Mouse (Mus musculus) limb, embryonic 10.5 days (tissue): ENCODE data around the gene Vps25. TPM values are rescaled to one million over a fixed set of nuclear protein-coding genes. Genes with fewer than 3 reads are reported as not detected.

Source experiments
- DNase-seq: peaks from one replicate; pipeline ENCODE4 v3.0.0-alpha.2; 2017; ENCODE audit warnings: low spot score
- H3K27ac ChIP-seq: fragments of 300-500 bp; sonication (generic); 2 replicates; pipeline ENCODE4 v1.5.1; 2016; ENCODE audit warnings: mild to moderate bottlenecking
- H3K27me3 ChIP-seq: fragments of 300-500 bp; sonication (generic); 2 replicates; pipeline ENCODE4 v1.6.1; 2016; ENCODE audit warnings: low read depth, mild to moderate bottlenecking; ENCODE audit not compliant: poor library complexity, severe bottlenecking
- H3K36me3 ChIP-seq: fragments of 300-500 bp; sonication (generic); 2 replicates; pipeline ENCODE4 v1.6.1; 2016; ENCODE audit warnings: mild to moderate bottlenecking, moderate library complexity
- H3K4me1 ChIP-seq: fragments of 300-500 bp; sonication (generic); 2 replicates; pipeline ENCODE4 v1.6.1; 2016
- H3K4me3 ChIP-seq: fragments of 300-500 bp; sonication (generic); 2 replicates; pipeline ENCODE4 v1.5.1; 2016; ENCODE audit warnings: mild to moderate bottlenecking, moderate library complexity
- H3K9me3 ChIP-seq: fragments of 300-500 bp; sonication (generic); replicated peaks from 2 replicates; pipeline ENCODE4 v1.6.1; 2016; ENCODE audit warnings: mild to moderate bottlenecking
- WGBS: fragments of 180-500 bp; shearing (Covaris S2); methylation state at CpG from one replicate; pipeline ENCODE4 v1.1.7; 2016; 5-methylcytosine and 5-hydroxymethylcytosine counted together
- polyA plus RNA-seq: library from polyadenylated mRNA; unstranded; fragments of >200 nt; fragmentation: Nextera tagmentation; extraction: Ambion mirVana; gene quantifications from 2 replicates; pipeline ENCODE4 v1.2.1, GENCODE M21; 2016

The Vps25 gene
- polyA plus RNA-seq, 1 experiment from 2014 or later: 118 TPM

GRCm38 (mm10) chr11:101248258-101248994, 5.1 kb upstream of the Vps25 start:
- no peaks in the 10 kb centered on the region for H3K9me3 ChIP-seq
- no peaks in the 10 kb centered on the region for H3K36me3 ChIP-seq
- H3K27ac ChIP-seq: peak overlapping the region; percentile 64; the same call in 1 of the 2 replicates
- 28% methylated on average over 14 of the region's 14 CpGs for WGBS
- peak; percentile 73 for DNase-seq
- peak overlapping the region; percentile 70; the same call in 1 of the 2 replicates for H3K4me3 ChIP-seq
- peaks cover 52% of the 10 kb centered on the region for H3K4me1 ChIP-seq
- H3K27me3 ChIP-seq: peaks cover 33% of the 10 kb centered on the region

- DNase-seq: no peak
- no peaks in the 10 kb centered on the region for H3K9me3 ChIP-seq
- H3K27me3 ChIP-seq: peaks cover 24% of the 10 kb centered on the region
- no peak overlapping the region for H3K27ac ChIP-seq
- no peak overlapping the region for H3K4me3 ChIP-seq
- WGBS: 79% methylated on average over 2 of the region's 2 CpGs
- peaks cover 40% of the 10 kb centered on the region for H3K4me1 ChIP-seq
- H3K36me3 ChIP-seq: peaks cover 6% of the 10 kb centered on the region
Measured at GRCm38 (mm10) chr11:101251031-101251430, 2.5 kb upstream of the Vps25 start.

GRCm38 (mm10) chr11:101252941-101253340, 566 bp upstream of the Vps25 start:
- Histone ChIP-seq H3K36me3 (peaks cover 23% of the 10 kb centered on the region), H3K27me3 (peaks cover 6% of the 10 kb centered on the region), H3K9me3 (no peaks in the 10 kb centered on the region), H3K4me1 (peaks cover 26% of the 10 kb centered on the region), H3K27ac (peak overlapping the region; percentile 94), H3K4me3 (peak overlapping the region; percentile 95)
- 17% methylated on average over 7 of the region's 7 CpGs for WGBS
- DNase-seq: peak; percentile 33

DNA sequence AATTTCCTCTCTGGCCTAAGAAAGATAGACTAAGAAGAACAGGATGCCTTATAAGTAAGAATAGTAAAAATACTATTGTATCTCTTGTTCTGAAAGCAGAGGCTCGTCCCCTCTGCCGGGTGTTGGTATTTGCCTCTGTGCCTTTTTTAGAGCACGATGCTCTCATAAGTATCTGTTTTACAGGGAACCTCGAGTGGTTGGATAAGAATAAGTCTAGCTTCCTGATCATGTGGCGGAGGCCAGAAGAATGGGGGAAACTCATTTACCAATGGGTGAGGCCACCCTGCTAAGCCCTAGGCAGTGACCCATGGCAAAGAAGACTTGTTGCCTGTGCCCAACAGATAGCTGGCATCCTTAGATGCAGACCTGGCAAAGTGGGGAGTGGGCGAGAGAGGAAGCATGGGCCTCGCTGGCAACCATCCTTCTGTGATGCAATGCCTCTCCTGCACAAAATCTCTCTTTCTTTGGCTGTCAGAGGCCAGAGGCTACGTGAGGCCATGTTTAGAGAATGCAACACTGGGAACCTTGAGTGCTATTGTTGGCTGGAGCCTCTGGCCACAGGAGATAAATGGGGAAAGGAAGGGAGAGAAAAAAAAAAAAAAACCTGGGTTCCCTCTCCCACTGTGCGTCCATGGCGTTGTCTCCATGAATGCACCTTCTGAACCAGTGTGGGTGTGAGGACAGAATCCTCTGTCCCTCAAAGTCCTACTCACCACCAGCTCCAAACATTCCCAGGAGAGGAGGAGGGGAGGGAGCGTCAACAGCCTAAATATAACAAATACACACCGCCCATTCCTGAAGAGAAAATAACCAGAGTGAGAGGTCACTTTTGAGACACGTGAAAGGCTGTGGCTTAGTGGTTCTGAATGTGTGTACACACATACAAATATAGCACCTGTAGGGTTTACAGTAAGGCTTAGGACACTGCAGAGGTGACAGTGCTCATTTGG, 2.6 kb downstream of the Vps25 start:
- 94% methylated on average over 13 of the region's 13 CpGs for WGBS
- H3K36me3 ChIP-seq: peaks cover 35% of the 10 kb centered on the region
- H3K4me3 ChIP-seq: no peak overlapping the region
- H3K27me3 ChIP-seq: 0 out of 2 replicates have a peak, but pooled peaks cover 6% of the 10 kb centered on the region
- H3K4me1 ChIP-seq: peaks cover 51% of the 10 kb centered on the region
- no peak overlapping the region for H3K27ac ChIP-seq
- no peak for DNase-seq
- H3K9me3 ChIP-seq: no peaks in the 10 kb centered on the region

DNA sequence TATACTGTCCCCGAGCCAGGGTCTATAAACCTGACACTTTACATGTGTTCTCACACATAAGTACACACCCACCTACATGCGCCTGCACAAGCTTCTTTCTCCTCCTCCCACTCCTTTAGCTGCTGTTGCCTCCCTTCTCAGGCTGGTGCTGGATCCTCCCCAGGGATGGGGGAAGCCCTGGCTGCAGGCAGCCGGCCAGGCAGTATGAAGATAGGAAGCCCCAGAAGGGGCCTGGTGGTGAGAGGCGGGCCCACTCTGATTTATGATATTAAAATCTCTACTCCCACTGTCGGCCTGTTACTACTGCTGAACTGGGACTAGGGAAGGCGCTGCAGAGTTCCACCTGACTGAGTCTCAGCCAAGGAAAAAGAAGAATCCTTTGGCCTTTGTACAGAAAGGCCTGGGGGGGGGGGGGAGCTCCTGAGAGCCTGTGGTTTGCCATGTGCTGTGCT, 5.8 kb downstream of the Vps25 start:
- Histone ChIP-seq H3K9me3 (no peaks in the 10 kb centered on the region), H3K4me3 (peak overlapping the region; percentile 67), H3K4me1 (peaks cover 67% of the 10 kb centered on the region), H3K27ac (peak overlapping the region; percentile 84), H3K27me3 (peaks cover 38% of the 10 kb centered on the region), H3K36me3 (peaks cover 35% of the 10 kb centered on the region)
- DNase-seq: no peak
- WGBS: 26% methylated on average over 6 of the region's 6 CpGs

- Histone ChIP-seq H3K36me3 (peaks cover 35% of the 10 kb centered on the region), H3K9me3 (no peaks in the 10 kb centered on the region), H3K4me1 (peaks cover 68% of the 10 kb centered on the region), H3K4me3 (peak within 1 kb of the TSS; percentile 67), H3K27me3 (peaks cover 47% of the 10 kb centered on the region), H3K27ac (peak within 1 kb of the TSS; percentile 84)
- peak; percentile 86 for DNase-seq
- WGBS: 1% methylated on average over 43 of the region's 43 CpGs
Measured at GRCm38 (mm10) chr11:101259948-101260825, 6.7 kb downstream of the Vps25 start, which contains the start of gene Wnk4. TSS of gene Wnk4 (plus strand) at chr11:101260567.

- H3K27ac ChIP-seq: peak overlapping the region; percentile 84
- H3K4me1 ChIP-seq: peaks cover 72% of the 10 kb centered on the region
Measured at GRCm38 (mm10) chr11:101260826-101261380, 7.4 kb downstream of the Vps25 start.

GRCm38 (mm10) chr11:101262272-101262967, 8.9 kb downstream of the Vps25 start:
- peak overlapping the region; percentile 67 for H3K4me3 ChIP-seq
- peak; percentile 53 for DNase-seq
- peaks cover 72% of the 10 kb centered on the region for H3K4me1 ChIP-seq
- no peaks in the 10 kb centered on the region for H3K9me3 ChIP-seq
- WGBS: 1% methylated on average over 24 of the region's 24 CpGs
- H3K36me3 ChIP-seq: peaks cover 17% of the 10 kb centered on the region
- peaks cover 69% of the 10 kb centered on the region for H3K27me3 ChIP-seq
- peak overlapping the region; percentile 12; the same call in 1 of the 2 replicates for H3K27ac ChIP-seq

More at GRCm38 (mm10) chr11:101260826-101261380, 7.4 kb downstream of the Vps25 start:
- H3K9me3 ChIP-seq: no peaks in the 10 kb centered on the region
- WGBS: under 1% methylated on average over 30 of the region's 30 CpGs
- peak; percentile 61 for DNase-seq
- peak overlapping the region; percentile 67 for H3K4me3 ChIP-seq
- H3K27me3 ChIP-seq: peaks cover 54% of the 10 kb centered on the region
- H3K36me3 ChIP-seq: peaks cover 31% of the 10 kb centered on the region

GRCm38 (mm10) chr11:101263138-101263988, 9.9 kb downstream of the Vps25 start:
- WGBS: 3% methylated on average over 32 of the region's 32 CpGs
- peak; percentile 42 for DNase-seq
- Histone ChIP-seq H3K36me3 (peaks cover 9% of the 10 kb centered on the region), H3K27ac (no peak overlapping the region), H3K9me3 (no peaks in the 10 kb centered on the region), H3K27me3 (peaks cover 78% of the 10 kb centered on the region), H3K4me1 (peaks cover 67% of the 10 kb centered on the region), H3K4me3 (peak overlapping the region; percentile 3; the same call in 1 of the 2 replicates)

GRCm38 (mm10) chr11:101263989-101264280, 10.4 kb downstream of the Vps25 start:
- Histone ChIP-seq H3K27ac (no peak overlapping the region), H3K27me3 (peaks cover 84% of the 10 kb centered on the region), H3K4me1 (peaks cover 62% of the 10 kb centered on the region), H3K36me3 (peaks cover 6% of the 10 kb centered on the region; the same call in 1 of the 2 replicates), H3K4me3 (0 out of 2 replicates have a peak overlapping the region, but pooled peaks have one; percentile 3), H3K9me3 (no peaks in the 10 kb centered on the region)
- DNase-seq: peak; percentile 39
- 13% methylated on average over 3 of the region's 3 CpGs for WGBS
